Mouse (Mus musculus) layer of hippocampus, adult 9-11 months (tissue): ENCODE results near the gene Hcrt.
A peak's percentile ranks its signal among the peaks of the same experiment; 100 is the strongest.

Source experiments
- DNase-seq: peaks from one replicate; pipeline ENCODE4 v3.0.0; 2022

Hcrt gene

GRCm38 (mm10) chr11:100762831-100763230 lies at the start of gene Hcrt:
Gene Hcrt (minus strand): TSS chr11:100762931.
- no peak for DNase-seq

- no peak for DNase-seq
These were observed 48.4 kb upstream of the Hcrt start for GRCm38 (mm10) chr11:100811132-100811531.

GRCm38 (mm10) chr11:100810516-100810915 lies 47.8 kb upstream of the Hcrt start:
- DNase-seq, result no peak

GRCm38 (mm10) chr11:100806380-100807305 lies 43.9 kb upstream of the Hcrt start:
- no peak for DNase-seq

GRCm38 (mm10) chr11:100805535-100805934 lies 42.8 kb upstream of the Hcrt start:
- DNase-seq, result no peak

- DNase-seq, result no peak
These were observed 41.7 kb upstream of the Hcrt start for GRCm38 (mm10) chr11:100804409-100804808.

- DNase-seq, result no peak
These were observed 36.7 kb upstream of the Hcrt start for GRCm38 (mm10) chr11:100799426-100799825.

- DNase-seq, result no peak
These were observed 33.9 kb upstream of the Hcrt start for GRCm38 (mm10) chr11:100796585-100796984.

GRCm38 (mm10) chr11:100795386-100795785 lies 32.7 kb upstream of the Hcrt start:
- no peak for DNase-seq

GRCm38 (mm10) chr11:100791457-100792049 lies 28.8 kb upstream of the Hcrt start:
- no peak for DNase-seq

- peak; percentile 22 for DNase-seq
These were observed 27.9 kb upstream of the Hcrt start for GRCm38 (mm10) chr11:100790644-100791043.

- no peak for DNase-seq
These were observed 27.0 kb upstream of the Hcrt start for GRCm38 (mm10) chr11:100789702-100790101.

GRCm38 (mm10) chr11:100785774-100786173 lies 23.0 kb upstream of the Hcrt start:
- DNase-seq, result no peak

- no peak for DNase-seq
These were observed 21.6 kb upstream of the Hcrt start for GRCm38 (mm10) chr11:100784286-100784685.

- no peak for DNase-seq
These were observed 19.8 kb upstream of the Hcrt start for GRCm38 (mm10) chr11:100782568-100782967.

GRCm38 (mm10) chr11:100781763-100782475 lies 19.2 kb upstream of the Hcrt start:
- no peak for DNase-seq

- DNase-seq, result no peak
These were observed 17.5 kb upstream of the Hcrt start for GRCm38 (mm10) chr11:100780247-100780646.

- no peak for DNase-seq
These were observed 15.3 kb upstream of the Hcrt start for GRCm38 (mm10) chr11:100778069-100778468.

GRCm38 (mm10) chr11:100775921-100776320 lies 13.2 kb upstream of the Hcrt start:
- no peak for DNase-seq

- no peak for DNase-seq
These were observed 11.5 kb upstream of the Hcrt start for GRCm38 (mm10) chr11:100774261-100774660.

- DNase-seq, result peak; percentile 73
These were observed 8.1 kb upstream of the Hcrt start, which contains the start of gene Ghdc for GRCm38 (mm10) chr11:100770646-100771408. Gene Ghdc (minus strand): TSS chr11:100770957.

GRCm38 (mm10) chr11:100769980-100770379 lies 7.2 kb upstream of the Hcrt start:
- no peak for DNase-seq

GRCm38 (mm10) chr11:100767871-100768270 lies 5.1 kb upstream of the Hcrt start:
- no peak for DNase-seq
